Mouse (Mus musculus): ENCODE data around the gene Rpl12.
"Not testable (repeated sequence)": the region's sequence is repeated elsewhere in the genome, so short reads cannot be mapped to it uniquely, and the experiment has no call there.

Rpl12 gene

GRCm38 (mm10) chr2:32983617-32984016 lies 22.3 kb downstream of the Rpl12 start:
- DNase-seq = no peak

GRCm38 (mm10) chr2:32985844-32986243 lies 24.5 kb downstream of the Rpl12 start:
- no peak for DNase-seq

GRCm38 (mm10) chr2:32989376-32989775 lies 28.0 kb downstream of the Rpl12 start:
- DNase-seq = peak; percentile 72

GRCm38 (mm10) chr2:32990167-32990832 lies 28.9 kb downstream of the Rpl12 start:
- DNase-seq = no peak

- no peak for DNase-seq
These were observed 30.8 kb downstream of the Rpl12 start for GRCm38 (mm10) chr2:32992130-32992529.

- no peak for DNase-seq
These were observed 35.7 kb downstream of the Rpl12 start for GRCm38 (mm10) chr2:32997081-32997480.

- DNase-seq = no peak
These were observed 36.4 kb downstream of the Rpl12 start for GRCm38 (mm10) chr2:32997792-32998191.

- DNase-seq = no peak
These were observed 38.4 kb downstream of the Rpl12 start for GRCm38 (mm10) chr2:32999752-33000151.

- no peak for DNase-seq
These were observed 40.8 kb downstream of the Rpl12 start for GRCm38 (mm10) chr2:33002144-33002543.

GRCm38 (mm10) chr2:33005041-33005440 lies 43.7 kb downstream of the Rpl12 start:
- DNase-seq = peak; percentile 87

- DNase-seq = not testable (repeated sequence)
These were observed 47.7 kb downstream of the Rpl12 start for GRCm38 (mm10) chr2:33009055-33009454.

GRCm38 (mm10) chr2:33014877-33015276 lies 53.5 kb downstream of the Rpl12 start:
- DNase-seq = peak; percentile 98

All from cerebellum, adult 9-10 months (tissue).